Comparison of ENCODE assay signal across 20 mouse cellular contexts in the genomic region with DNA sequence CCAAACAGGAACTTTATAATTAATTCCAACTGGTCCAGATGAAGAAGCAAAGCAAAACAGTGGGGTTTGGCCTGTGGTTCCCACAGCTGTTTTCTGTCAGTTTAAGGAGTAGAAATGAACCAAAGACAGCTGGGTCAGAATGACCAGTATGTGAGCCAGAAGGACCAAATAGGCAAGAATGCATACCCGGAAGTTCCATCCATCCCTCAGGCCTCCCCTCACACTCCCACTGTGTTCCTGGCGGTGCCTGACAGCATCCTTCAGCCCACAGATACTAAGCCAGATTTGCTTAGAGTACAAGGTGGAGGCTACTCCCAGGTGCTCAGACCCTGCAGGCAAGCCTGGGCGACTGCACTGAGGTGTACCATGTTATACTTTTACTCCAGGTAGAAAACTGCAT. TPM values are rescaled to one million over a fixed set of nuclear protein-coding genes. Genes with fewer than 3 reads are reported as not detected.
DNase-seq lines count a peak whose midpoint lies in the region; ATAC-seq and TF ChIP-seq lines count a peak whose summit lies in the region.
"Had no signal": no experiment of that assay in that cellular context is flagged by ENCODE, and none has a peak within 500 bp of the region (broad histone marks: within the 10 kb centered on the region; RNA-seq: fewer than 3 reads in every experiment).

No protein-coding gene starts in this region.

- no peaks in the 10 kb centered on the region for H3K4me1 ChIP-seq in heart, embryonic 12.5 days (replicated peaks)
- peaks cover 12% of the 10 kb centered on the region for H3K4me1 ChIP-seq in limb, embryonic 10.5 days
- H3K4me1 ChIP-seq: hindbrain, embryonic 15.5 days had no signal

- H3K9ac ChIP-seq in heart, embryonic 12.5 days, result no peak overlapping the region
- H3K9ac ChIP-seq: hindbrain, embryonic 15.5 days had no signal

- intact Hi-C loops in left cerebral cortex, adult 2 months (cut with DNase I), result no loop called here

- 53% methylated on average over 3 of the region's 3 CpGs for WGBS in heart, embryonic 12.5 days
- WGBS in limb, embryonic 10.5 days, result 47% methylated on average over 3 of the region's 3 CpGs

- H3K36me3 ChIP-seq in heart, embryonic 12.5 days, result no peaks in the 10 kb centered on the region
- no peaks in the 10 kb centered on the region for H3K36me3 ChIP-seq in limb, embryonic 10.5 days
- H3K36me3 ChIP-seq: hindbrain, embryonic 15.5 days had no signal

- DNase-seq in heart, adult 8-10 months (ENCODE audit: low spot score), result peak; percentile 15
- DNase-seq in ovary, adult 18-20 months (ENCODE audit: low spot score), result peak; percentile 46
- no peak for DNase-seq in ovary, postnatal 10 days (ENCODE audit: low spot score)
- DNase-seq in limb, embryonic 10.5 days (ENCODE audit: low spot score), result peak; percentile 39
- DNase-seq in thymus, adult 18-20 months, result no peak
- DNase-seq in left cerebral cortex, adult 2 months (ENCODE audit: extremely low spot score in 1 of 2, low spot score in 2 of 2), result no peak
- no peak for DNase-seq in spleen, postnatal 14 days (ENCODE audit: low spot score in 2 of 2)
- DNase-seq: cerebellum, adult 11 months; liver; right cerebral cortex, postnatal 25 days had no signal

- no peak for ATAC-seq in heart, embryonic 12.5 days (ENCODE audit: insufficient number of reproducible peaks, low FRiP score)

- H3K4me2 ChIP-seq in heart, embryonic 12.5 days, result no peak overlapping the region
- H3K4me2 ChIP-seq: hindbrain, embryonic 15.5 days had no signal

- no peak overlapping the region for H3K27ac ChIP-seq in heart, embryonic 12.5 days (ENCODE audit: poor library complexity, severe bottlenecking)
- no peak overlapping the region for H3K27ac ChIP-seq in limb, embryonic 10.5 days
- H3K27ac ChIP-seq in left cerebral cortex, adult 2 months, result no peak overlapping the region
- H3K27ac ChIP-seq: hindbrain, embryonic 15.5 days had no signal

- H3K9me3 ChIP-seq in heart, embryonic 12.5 days (replicated peaks), result no peaks in the 10 kb centered on the region; the same call in none of the 2 replicates
- no peaks in the 10 kb centered on the region for H3K9me3 ChIP-seq in limb, embryonic 10.5 days (replicated peaks)
- H3K9me3 ChIP-seq: hindbrain, embryonic 15.5 days had no signal

- no peaks in the 10 kb centered on the region for H3K27me3 ChIP-seq in heart, embryonic 12.5 days (replicated peaks)
- H3K27me3 ChIP-seq in limb, embryonic 10.5 days (ENCODE audit: low read depth, poor library complexity, severe bottlenecking), result no peaks in the 10 kb centered on the region
- H3K27me3 ChIP-seq: hindbrain, embryonic 15.5 days had no signal

- TF ChIP-seq CTCF in left cerebral cortex, adult 2 months (IDR thresholded peaks at IDR 0.05), result no peak

- H3K4me3 ChIP-seq in heart, embryonic 12.5 days, result no peak overlapping the region
- H3K4me3 ChIP-seq in limb, embryonic 10.5 days, result no peak overlapping the region
- no peak overlapping the region for H3K4me3 ChIP-seq in left cerebral cortex, adult 2 months
- H3K4me3 ChIP-seq: erythroblast, embryonic 14.5 days; hindbrain, embryonic 15.5 days had no signal

RNA-seq across cellular contexts. Expression of gene Msrb2, which starts 35.3 kb away (rescaled TPM):
- 10 to 100 TPM; 63.9 to 73.6 (median 69.8) TPM for total RNA-seq in heart, adult 8-10 months (2022)
- polyA plus RNA-seq in heart, embryonic 12.5 days (2016; fragmentation: Nextera tagmentation; extraction: Ambion mirVana), result 34.6 and 37.9 TPM in 2 replicates
- polyA plus RNA-seq in limb, embryonic 10.5 days (2016; fragmentation: Nextera tagmentation; extraction: Ambion mirVana), result 19.8 and 21.8 TPM in 2 replicates
- 10 to 100 TPM; 20.6 to 22.8 TPM for total RNA-seq in left cerebral cortex, adult 2 months (2021)

RNA-seq across cellular contexts. Expression of gene Ptf1a, which starts 38.9 kb away (rescaled TPM):
- not detected for total RNA-seq in heart, adult 8-10 months (2022)
- not detected in 2 replicates for polyA plus RNA-seq in heart, embryonic 12.5 days (2016; fragmentation: Nextera tagmentation; extraction: Ambion mirVana)
- not detected in 2 replicates for polyA plus RNA-seq in limb, embryonic 10.5 days (2016; fragmentation: Nextera tagmentation; extraction: Ambion mirVana)
- total RNA-seq in left cerebral cortex, adult 2 months (2021), result not detected
- total RNA-seq: granulocyte monocyte progenitor cell, adult 5-6 weeks; layer of hippocampus, adult 18-20 months; left cerebral cortex, adult 8-10 months; megakaryocyte, adult 5-6 weeks; monocyte, adult 5-6 weeks; neutrophil, adult 5-6 weeks had no signal
- polyA plus RNA-seq: cortical plate, adult 2 months; erythroblast, embryonic 14.5 days had no signal

Comparison
In these comparisons a context has a peak if more than half of its experiments do, and no peak if none do; other contexts are left out.
1. DNase-seq: peak in heart, adult 8-10 months (single experiment), ovary, adult 18-20 months (single experiment) and limb, embryonic 10.5 days (single experiment); none in ovary, postnatal 10 days (single experiment), thymus, adult 18-20 months (0 of 2), left cerebral cortex, adult 2 months (0 of 2) and spleen, postnatal 14 days (0 of 2).